Mouse (Mus musculus): ENCODE data around the gene Dgkg.

Gene Dgkg

GRCm38 (mm10) chr16:22430211-22430951 is 226.6 kb downstream of the Dgkg start:
- no peak for DNase-seq

- no peak for DNase-seq
Measured at GRCm38 (mm10) chr16:22429377-22429776, 227.6 kb downstream of the Dgkg start.

GRCm38 (mm10) chr16:22428853-22429341 is 228.1 kb downstream of the Dgkg start:
- peak; percentile 90 for DNase-seq

- no peak for DNase-seq
Measured at GRCm38 (mm10) chr16:22426866-22427265, 230.2 kb downstream of the Dgkg start.

GRCm38 (mm10) chr16:22422256-22422655 is 234.8 kb downstream of the Dgkg start:
- no peak for DNase-seq

Measured in kidney, adult 18-20 months (tissue).